Mouse (Mus musculus): ENCODE measurements around the gene 2210016L21Rik. TPM values are rescaled to one million over a fixed set of nuclear protein-coding genes. Genes with fewer than 3 reads are reported as not detected.

2210016L21Rik gene
- polyA plus RNA-seq, 1 experiment from 2014 or later = 58.8 TPM

DNA sequence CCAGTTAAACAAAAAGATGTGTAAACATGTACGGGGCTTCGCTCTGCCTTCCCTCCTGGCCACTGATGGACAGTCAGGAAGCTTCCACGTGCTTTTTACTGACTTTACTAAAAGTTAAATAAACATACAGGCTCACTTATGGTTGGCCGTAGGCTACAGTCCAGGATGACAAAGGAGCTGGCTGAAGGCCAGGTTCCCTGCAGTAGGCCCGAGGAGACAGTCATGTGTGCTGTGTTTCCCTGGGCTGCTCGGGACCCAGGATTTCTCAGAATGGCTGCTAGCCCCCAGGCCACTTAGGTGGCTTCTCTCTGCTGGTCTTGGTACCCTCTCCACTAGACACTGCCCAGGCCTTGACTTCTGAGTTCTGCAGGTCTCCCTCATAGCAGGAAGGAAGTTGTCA, 6.9 kb downstream of the 2210016L21Rik start:
- Histone ChIP-seq H3K4me1 (peaks cover 14% of the 10 kb centered on the region; the same call in 1 of the 2 replicates), H3K9ac (no peak overlapping the region), H3K27me3 (no peaks in the 10 kb centered on the region), H3K4me3 (no peak overlapping the region), H3K36me3 (peaks cover 46% of the 10 kb centered on the region), H3K27ac (no peak overlapping the region), H3K9me3 (no peaks in the 10 kb centered on the region), H3K4me2 (no peak overlapping the region)
- 54% methylated on average over 6 of the region's 6 CpGs for WGBS
- ATAC-seq (ENCODE audit: insufficient number of reproducible peaks, low FRiP score, low TSS enrichment, low read depth) = no peak

DNA sequence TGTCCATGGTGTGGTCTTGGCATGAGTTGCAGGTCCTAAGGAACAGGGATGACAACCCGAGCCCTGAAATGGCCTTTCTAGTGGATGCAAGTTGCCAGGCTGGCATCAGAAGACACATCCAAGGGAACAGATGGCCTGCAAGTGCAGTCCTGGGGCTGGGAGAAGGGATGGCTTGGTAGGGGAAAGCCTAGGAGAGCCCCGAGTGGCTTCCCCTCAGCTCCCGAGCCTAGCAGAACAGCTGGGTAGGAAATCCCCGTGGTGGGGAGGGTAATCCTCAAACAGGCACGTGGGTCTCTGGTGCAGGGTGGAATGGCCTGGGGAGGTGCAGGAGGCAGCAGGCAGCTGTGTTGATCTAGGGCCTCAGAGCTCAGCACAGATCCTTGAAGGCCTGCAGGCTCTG, 7.4 kb downstream of the 2210016L21Rik start:
- H3K4me3 ChIP-seq = no peak overlapping the region
- H3K36me3 ChIP-seq = peaks cover 46% of the 10 kb centered on the region
- H3K4me1 ChIP-seq = peaks cover 11% of the 10 kb centered on the region; the same call in 1 of the 2 replicates
- H3K9me3 ChIP-seq = no peaks in the 10 kb centered on the region
- 0 out of 2 replicates have a peak, but pooled peaks have one; percentile 11 for ATAC-seq (ENCODE audit: insufficient number of reproducible peaks, low FRiP score, low TSS enrichment, low read depth)
- H3K27me3 ChIP-seq = no peaks in the 10 kb centered on the region
- H3K27ac ChIP-seq = no peak overlapping the region
- no peak overlapping the region for H3K9ac ChIP-seq
- H3K4me2 ChIP-seq = no peak overlapping the region
- 51% methylated on average over 5 of the region's 5 CpGs for WGBS

DNA sequence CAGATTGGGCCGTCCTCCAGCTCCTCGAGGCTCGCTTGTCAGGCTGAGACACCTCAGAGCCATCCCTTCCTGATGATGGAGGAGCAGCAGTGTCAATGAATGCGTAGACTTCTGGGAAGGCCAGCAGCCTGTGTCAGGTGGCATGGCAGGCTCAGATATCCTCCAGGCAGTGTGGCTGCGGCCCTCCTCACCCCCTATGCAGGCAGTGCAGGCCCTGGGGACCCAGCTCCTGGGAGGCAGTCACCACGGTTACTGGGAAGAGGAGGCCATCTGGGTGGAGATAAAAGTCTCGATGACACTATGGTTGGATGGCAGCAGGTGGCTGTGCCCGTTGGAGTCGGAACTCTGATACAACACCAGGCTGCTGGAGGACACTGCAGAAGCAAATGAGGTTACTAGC, 7.9 kb downstream of the 2210016L21Rik start:
- no peak overlapping the region for H3K27ac ChIP-seq
- no peaks in the 10 kb centered on the region for H3K27me3 ChIP-seq
- no peaks in the 10 kb centered on the region for H3K9me3 ChIP-seq
- no peak overlapping the region for H3K4me3 ChIP-seq
- H3K4me1 ChIP-seq = peaks cover 11% of the 10 kb centered on the region; the same call in 1 of the 2 replicates
- H3K4me2 ChIP-seq = no peak overlapping the region
- H3K36me3 ChIP-seq = peaks cover 46% of the 10 kb centered on the region
- no peak for ATAC-seq (ENCODE audit: insufficient number of reproducible peaks, low FRiP score, low TSS enrichment, low read depth)
- WGBS = 80% methylated on average over 9 of the region's 9 CpGs
- no peak overlapping the region for H3K9ac ChIP-seq

DNA sequence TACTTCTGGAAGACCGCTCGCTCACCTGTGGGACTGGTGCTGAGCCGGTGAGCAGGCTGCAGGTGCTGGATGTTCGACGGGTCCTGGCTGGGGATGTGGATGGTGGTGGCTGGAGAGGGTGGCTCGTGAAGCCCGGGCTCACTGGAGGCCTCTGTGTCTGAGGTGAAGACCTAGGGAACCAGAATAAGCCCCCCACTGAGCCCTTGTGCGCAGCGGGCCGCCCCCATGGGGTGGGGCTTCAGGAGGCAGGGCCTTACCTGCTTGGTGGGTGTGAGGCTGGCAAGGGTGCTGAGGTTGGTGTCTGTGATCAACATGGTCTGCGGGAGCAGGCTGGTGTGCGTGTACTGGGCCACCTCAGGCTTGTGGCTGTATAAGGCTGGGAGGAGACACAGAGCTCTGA, 8.7 kb downstream of the 2210016L21Rik start:
- Histone ChIP-seq H3K4me2 (no peak overlapping the region), H3K9me3 (no peaks in the 10 kb centered on the region), H3K4me1 (peaks cover 11% of the 10 kb centered on the region; the same call in 1 of the 2 replicates), H3K4me3 (no peak overlapping the region), H3K36me3 (peaks cover 44% of the 10 kb centered on the region), H3K27me3 (no peaks in the 10 kb centered on the region), H3K9ac (no peak overlapping the region), H3K27ac (no peak overlapping the region)
- ATAC-seq (ENCODE audit: insufficient number of reproducible peaks, low FRiP score, low TSS enrichment, low read depth) = no peak
- 71% methylated on average over 12 of the region's 12 CpGs for WGBS

DNA sequence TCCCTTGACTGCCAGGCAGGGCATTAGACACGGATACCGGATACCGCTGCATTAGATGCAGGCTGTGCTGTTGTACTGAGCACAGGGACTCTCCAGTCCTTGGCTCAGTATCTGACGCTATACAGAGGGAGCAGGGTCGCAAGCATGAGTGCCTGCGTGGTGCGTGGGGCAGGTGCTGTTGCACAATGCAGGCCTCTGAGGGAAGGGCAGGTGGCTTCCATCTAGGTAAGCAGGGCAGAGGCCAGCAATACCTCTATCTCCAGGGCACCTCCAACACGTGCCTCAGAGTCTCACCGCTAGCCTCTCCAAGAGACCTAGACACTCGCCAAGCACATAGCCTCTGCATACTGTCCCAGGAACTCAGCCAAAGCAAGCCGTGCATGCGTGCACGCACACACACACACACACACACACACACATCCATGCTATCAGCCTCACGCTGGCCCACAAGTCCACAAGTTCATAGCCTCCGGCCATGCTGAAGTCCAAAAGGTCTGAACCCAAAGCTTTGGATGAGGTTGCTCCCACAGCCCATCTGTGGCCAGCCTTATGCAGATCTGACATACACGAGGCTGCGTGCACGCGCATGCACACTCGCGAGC, 9.4 kb downstream of the 2210016L21Rik start:
- H3K27ac ChIP-seq = no peak overlapping the region
- 78% methylated on average over 21 of the region's 21 CpGs for WGBS
- no peaks in the 10 kb centered on the region for H3K9me3 ChIP-seq
- no peak overlapping the region for H3K4me2 ChIP-seq
- H3K4me3 ChIP-seq = no peak overlapping the region
- no peaks in the 10 kb centered on the region for H3K27me3 ChIP-seq
- H3K9ac ChIP-seq = no peak overlapping the region
- peaks cover 37% of the 10 kb centered on the region for H3K36me3 ChIP-seq
- H3K4me1 ChIP-seq = peaks cover 11% of the 10 kb centered on the region; the same call in 1 of the 2 replicates
- ATAC-seq (ENCODE audit: insufficient number of reproducible peaks, low FRiP score, low TSS enrichment, low read depth) = no peak

DNA sequence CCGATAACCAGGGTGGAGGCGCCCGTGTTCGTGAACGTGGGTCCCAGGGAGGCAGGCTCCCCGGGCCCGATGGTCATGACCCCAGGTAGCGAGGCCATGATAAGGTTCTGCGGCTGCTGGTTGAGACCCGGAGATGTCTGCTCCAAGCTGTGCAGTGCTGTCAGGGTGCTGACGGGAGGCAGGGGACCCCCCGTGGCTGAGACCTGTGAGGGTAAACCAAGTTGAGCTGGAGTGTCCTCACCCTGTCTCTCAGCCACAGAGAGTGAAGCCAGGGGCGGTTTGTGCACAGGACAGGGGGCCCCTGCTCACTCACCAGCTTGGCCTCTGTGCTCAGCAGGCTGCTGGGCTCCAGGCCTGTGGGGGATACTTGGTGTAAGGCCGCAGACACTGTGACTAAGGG, 11.4 kb downstream of the 2210016L21Rik start:
- WGBS = 91% methylated on average over 14 of the region's 14 CpGs
- Histone ChIP-seq H3K4me1 (peaks cover 11% of the 10 kb centered on the region; the same call in 1 of the 2 replicates), H3K27ac (no peak overlapping the region), H3K4me3 (no peak overlapping the region), H3K36me3 (peaks cover 17% of the 10 kb centered on the region), H3K9me3 (no peaks in the 10 kb centered on the region), H3K9ac (no peak overlapping the region), H3K27me3 (no peaks in the 10 kb centered on the region), H3K4me2 (no peak overlapping the region)
- no peak for ATAC-seq (ENCODE audit: insufficient number of reproducible peaks, low FRiP score, low TSS enrichment, low read depth)

DNA sequence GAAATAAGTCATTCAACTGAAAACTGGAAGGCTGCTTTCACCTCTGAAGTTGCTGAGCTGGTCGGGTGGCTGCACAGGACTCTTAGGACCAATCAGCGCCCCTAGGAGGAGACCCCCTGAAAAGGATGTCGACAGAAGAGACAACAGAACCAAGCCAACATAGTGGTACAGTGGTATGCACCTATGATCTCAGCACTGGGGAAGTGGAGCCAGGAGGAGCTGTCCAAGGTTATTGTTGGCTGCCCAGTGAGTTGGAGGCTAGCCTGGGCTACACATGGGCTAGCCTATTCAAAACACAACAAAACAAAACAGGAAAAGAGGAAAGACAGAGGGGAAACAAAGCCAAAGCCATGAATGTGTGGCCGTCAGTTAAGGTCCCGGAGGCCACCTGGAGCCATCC, 16.1 kb downstream of the 2210016L21Rik start:
- ATAC-seq (ENCODE audit: insufficient number of reproducible peaks, low FRiP score, low TSS enrichment, low read depth) = no peak
- no peaks in the 10 kb centered on the region for H3K27me3 ChIP-seq

DNA sequence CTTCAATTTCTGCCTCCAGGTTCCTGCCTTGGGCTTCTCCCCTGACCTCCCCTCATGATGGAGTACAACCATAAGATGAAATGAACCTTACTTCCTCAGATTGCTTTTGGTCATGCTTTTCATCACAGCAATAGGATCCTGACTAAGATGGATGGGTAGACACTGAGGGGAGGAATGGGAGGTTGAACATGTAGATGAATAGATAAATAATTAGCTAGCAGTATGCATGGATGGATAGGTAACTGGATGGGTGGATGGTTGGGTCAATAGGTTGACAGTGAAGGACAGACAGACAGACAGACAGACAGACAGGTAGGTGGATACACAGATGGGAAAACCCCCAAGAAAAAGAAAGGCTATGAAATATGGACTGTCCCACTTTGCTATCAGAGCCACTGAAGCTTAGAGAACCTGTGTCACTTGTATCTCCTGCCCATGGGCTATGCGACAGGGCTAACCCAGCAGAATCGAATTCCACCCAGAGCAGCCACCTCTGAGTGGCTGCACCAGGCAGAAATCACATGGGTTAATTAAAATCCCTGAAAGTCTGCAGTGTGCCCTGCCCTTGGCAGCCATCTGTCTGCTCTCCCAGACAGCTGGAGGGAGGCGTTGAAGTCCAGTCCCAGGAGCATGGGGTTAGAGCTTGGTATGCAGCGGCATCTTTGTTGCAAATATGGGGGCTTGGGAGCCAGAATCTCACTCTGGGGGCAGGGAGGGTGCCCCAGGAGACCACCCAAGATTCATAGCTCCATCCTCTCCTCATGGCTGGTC, 19.8 kb downstream of the 2210016L21Rik start:
- 19% methylated on average over 4 of the region's 4 CpGs for WGBS
- no peak overlapping the region for H3K4me2 ChIP-seq
- H3K9ac ChIP-seq = no peak overlapping the region
- H3K36me3 ChIP-seq = no peaks in the 10 kb centered on the region
- H3K9me3 ChIP-seq = no peaks in the 10 kb centered on the region
- no peak overlapping the region for H3K4me3 ChIP-seq
- no peak for ATAC-seq (ENCODE audit: insufficient number of reproducible peaks, low FRiP score, low TSS enrichment, low read depth)
- H3K27me3 ChIP-seq = no peaks in the 10 kb centered on the region
- no peak overlapping the region for H3K27ac ChIP-seq
- no peaks in the 10 kb centered on the region; the same call in 1 of the 2 replicates for H3K4me1 ChIP-seq

More for the DNA sequence above, 16.1 kb downstream of the 2210016L21Rik start:
- Histone ChIP-seq H3K9ac (no peak overlapping the region), H3K4me1 (no peaks in the 10 kb centered on the region), H3K36me3 (no peaks in the 10 kb centered on the region), H3K4me2 (no peak overlapping the region), H3K4me3 (no peak overlapping the region), H3K27ac (no peak overlapping the region), H3K9me3 (no peaks in the 10 kb centered on the region)
- WGBS = 87% methylated on average over 5 of the region's 5 CpGs

DNA sequence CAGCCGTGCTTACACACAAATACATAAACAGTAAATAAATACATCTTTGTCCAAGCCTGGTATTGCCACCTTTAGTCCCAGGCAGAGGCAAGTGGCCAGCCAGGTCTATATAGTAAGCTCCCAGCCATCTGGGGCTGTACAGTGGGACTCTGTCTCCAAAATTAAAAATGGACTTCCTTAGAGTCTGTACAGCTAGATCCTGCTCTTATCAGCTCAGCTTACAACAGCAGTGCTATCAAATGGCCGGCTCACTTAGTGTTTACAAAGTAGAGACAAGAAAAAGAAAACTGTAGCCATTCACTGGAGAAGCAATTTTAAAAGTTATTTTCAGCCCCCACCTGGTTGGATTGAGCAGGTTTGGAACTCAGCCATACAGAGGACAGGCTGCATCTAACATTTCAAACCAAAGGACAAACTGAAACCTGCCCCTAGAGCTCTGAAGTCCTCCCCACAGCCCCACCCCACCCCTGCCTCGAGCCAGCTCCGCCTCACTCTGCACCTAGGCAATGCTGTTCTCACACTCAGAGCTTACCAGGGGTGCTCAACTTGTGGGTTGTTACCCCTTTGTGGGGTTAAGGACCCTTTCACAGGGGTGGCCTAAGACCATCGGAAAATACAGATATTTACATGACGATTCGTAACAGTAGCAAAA, 22.5 kb downstream of the 2210016L21Rik start:
- ATAC-seq (ENCODE audit: insufficient number of reproducible peaks, low FRiP score, low TSS enrichment, low read depth) = no peak
- no peak overlapping the region for H3K27ac ChIP-seq

DNA sequence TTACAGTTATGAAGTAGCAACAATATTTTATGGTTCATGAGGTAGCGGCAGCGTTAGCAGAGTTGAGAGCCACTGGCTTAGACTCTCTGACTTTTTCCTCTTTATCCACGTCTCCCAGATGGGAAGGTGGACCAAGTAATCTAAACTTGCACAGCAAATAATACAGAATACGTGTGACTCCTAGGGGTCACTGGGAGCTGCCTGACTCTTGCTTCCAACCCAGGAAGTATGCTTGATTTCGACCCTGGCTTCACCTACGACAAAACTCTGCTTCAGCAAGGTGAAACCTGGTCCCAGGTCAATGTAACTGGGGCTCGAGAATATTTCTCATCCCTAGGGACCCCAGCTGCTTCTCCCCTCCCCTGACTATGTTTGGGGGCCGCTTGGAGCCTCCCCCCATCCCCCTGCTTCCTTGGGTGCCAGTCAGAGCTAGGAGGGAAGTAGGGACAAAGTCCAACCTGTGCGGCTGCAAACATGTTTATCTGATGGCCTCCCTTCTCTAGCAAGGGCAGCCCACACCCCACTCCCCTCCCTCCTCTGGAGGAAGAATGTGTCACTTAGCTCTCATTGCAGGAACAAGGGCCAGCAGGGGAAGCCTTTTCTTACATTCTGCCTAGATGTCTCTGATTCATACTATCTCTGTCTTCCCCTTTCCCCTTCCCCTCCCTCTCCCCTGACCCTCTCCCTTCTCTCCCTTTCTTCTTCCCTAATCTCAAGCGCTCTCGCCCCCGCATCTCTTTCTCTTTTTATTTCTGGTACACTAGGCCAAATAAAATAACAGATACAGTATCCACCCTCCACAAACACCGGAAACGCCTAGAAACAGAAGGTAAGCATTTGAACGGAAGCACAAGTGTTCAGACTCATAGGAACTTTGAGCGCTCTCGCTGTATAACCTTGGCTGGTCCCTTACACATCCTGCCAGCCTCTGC, 23.3 kb downstream of the 2210016L21Rik start:
- Histone ChIP-seq H3K27me3 (peaks cover 18% of the 10 kb centered on the region), H3K9ac (no peak overlapping the region), H3K4me1 (no peaks in the 10 kb centered on the region; the same call in 1 of the 2 replicates), H3K4me2 (no peak overlapping the region), H3K4me3 (no peak overlapping the region), H3K9me3 (no peaks in the 10 kb centered on the region), H3K27ac (no peak overlapping the region), H3K36me3 (no peaks in the 10 kb centered on the region)
- ATAC-seq (ENCODE audit: insufficient number of reproducible peaks, low FRiP score, low TSS enrichment, low read depth) = no peak
- whole genome bisulfite sequencing = 60% methylated on average over 17 of the region's 17 CpGs

More for the DNA sequence above, 22.5 kb downstream of the 2210016L21Rik start:
- Histone ChIP-seq H3K9me3 (no peaks in the 10 kb centered on the region), H3K27me3 (peaks cover 18% of the 10 kb centered on the region), H3K9ac (no peak overlapping the region), H3K36me3 (no peaks in the 10 kb centered on the region), H3K4me2 (no peak overlapping the region), H3K4me3 (no peak overlapping the region), H3K4me1 (no peaks in the 10 kb centered on the region; the same call in 1 of the 2 replicates)
- WGBS = 59% methylated on average over 7 of the region's 7 CpGs

DNA sequence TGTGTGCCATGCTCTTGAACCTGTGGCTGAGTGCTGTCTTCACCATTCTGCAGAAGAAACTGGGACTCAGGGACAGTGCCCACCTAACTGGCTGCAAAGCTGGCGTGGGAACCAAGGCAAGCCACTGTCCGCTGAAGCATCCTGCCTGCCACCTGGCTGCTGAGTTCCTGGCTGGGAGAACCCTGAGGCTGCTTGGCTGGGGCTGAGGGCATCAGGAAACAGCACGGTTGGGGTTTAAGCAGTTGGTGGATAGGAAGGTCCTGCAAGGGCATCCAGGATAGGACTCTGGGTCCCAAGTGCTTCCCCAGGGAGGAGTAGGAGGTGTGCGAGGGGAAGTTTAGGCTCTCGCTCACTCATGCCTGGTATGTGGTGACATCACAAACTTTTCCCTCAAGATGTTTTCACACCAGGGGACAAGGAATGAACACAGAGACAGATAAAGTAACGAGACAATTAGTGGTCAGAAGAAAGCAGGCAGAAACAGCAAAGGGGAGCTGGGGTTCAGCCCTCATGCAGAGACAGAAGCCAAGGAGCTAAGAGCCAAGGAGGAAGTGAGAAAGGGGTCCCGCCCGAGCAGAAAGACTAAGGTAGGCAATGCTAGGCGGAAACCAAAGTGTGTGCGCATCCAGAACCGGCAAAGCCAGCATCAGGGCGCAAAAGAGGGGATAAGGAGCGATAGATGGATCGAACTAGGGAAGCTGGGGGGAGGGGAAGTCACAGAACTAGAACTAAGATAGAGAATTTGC, 25.7 kb downstream of the 2210016L21Rik start:
- WGBS = 40% methylated on average over 14 of the region's 14 CpGs

More for the DNA sequence above, 25.7 kb downstream of the 2210016L21Rik start:
- Histone ChIP-seq H3K27me3 (peaks cover 18% of the 10 kb centered on the region), H3K27ac (no peak overlapping the region), H3K4me3 (no peak overlapping the region), H3K9ac (no peak overlapping the region), H3K4me1 (no peaks in the 10 kb centered on the region; the same call in 1 of the 2 replicates), H3K9me3 (no peaks in the 10 kb centered on the region), H3K4me2 (no peak overlapping the region), H3K36me3 (no peaks in the 10 kb centered on the region)
- no peak for ATAC-seq (ENCODE audit: insufficient number of reproducible peaks, low FRiP score, low TSS enrichment, low read depth)

Data from limb, embryonic 15.5 days (tissue).